Mouse (Mus musculus): Measurements from ENCODE around the gene Anxa7. TPM values are rescaled to one million over a fixed set of nuclear protein-coding genes. Genes with fewer than 3 reads are reported as not detected.
A peak's percentile ranks its signal among the peaks of the same experiment; 100 is the strongest.

The Anxa7 gene
- polyA plus RNA-seq, 1 experiment from 2014 or later: 52.9 TPM

- peak; percentile 0; the same call in 1 of the 2 replicates for ATAC-seq
- 20% methylated on average over 3 of the region's 3 CpGs for WGBS
- H3K36me3 ChIP-seq (ENCODE audit: insufficient read depth, low read length): no peaks in the 10 kb centered on the region
- 0 out of 2 replicates have a peak, but pooled peaks cover 3% of the 10 kb centered on the region for H3K4me1 ChIP-seq (ENCODE audit: insufficient read depth, low read depth, low read length)
- peak overlapping the region; percentile 93 for H3K27ac ChIP-seq (ENCODE audit: low read length)
- peak overlapping the region; percentile 84; the same call in 1 of the 2 replicates for H3K4me3 ChIP-seq (ENCODE audit: low read depth, low read length)
- H3K9me3 ChIP-seq (ENCODE audit: low read length): no peaks in the 10 kb centered on the region
- no peaks in the 10 kb centered on the region for H3K27me3 ChIP-seq (replicated peaks; ENCODE audit: insufficient read depth, low read length)
- H3K4me2 ChIP-seq (replicated peaks; ENCODE audit: low read depth, low read length): peak overlapping the region; percentile 82
- H3K9ac ChIP-seq (replicated peaks; ENCODE audit: low read depth): peak overlapping the region; percentile 26; the same call in 1 of the 2 replicates
- no peak for TF ChIP-seq EP300 (IDR thresholded peaks at IDR 0.05)
- TF ChIP-seq CTCF (IDR thresholded peaks at IDR 0.05): no peak
- no peak for DNase-seq (ENCODE audit: low spot score)
Measured at GRCm38 (mm10) chr14:20478385-20478784, 1.5 kb downstream of the Anxa7 start.

GRCm38 (mm10) chr14:20477261-20478025 is 2.5 kb downstream of the Anxa7 start:
- H3K4me2 ChIP-seq (replicated peaks; ENCODE audit: low read depth, low read length): no peak overlapping the region
- TF ChIP-seq CTCF (IDR thresholded peaks at IDR 0.05) (no peak), EP300 (IDR thresholded peaks at IDR 0.05) (no peak)

GRCm38 (mm10) chr14:20460216-20460615 is 19.7 kb downstream of the Anxa7 start:
- DNase-seq (ENCODE audit: low spot score): no peak
- Histone ChIP-seq H3K4me3 (ENCODE audit: low read depth, low read length) (no peak overlapping the region), H3K9me3 (ENCODE audit: low read length) (no peaks in the 10 kb centered on the region), H3K4me2 (replicated peaks; ENCODE audit: low read depth, low read length) (no peak overlapping the region), H3K36me3 (ENCODE audit: insufficient read depth, low read length) (peaks cover 54% of the 10 kb centered on the region), H3K4me1 (ENCODE audit: insufficient read depth, low read depth, low read length) (no peaks in the 10 kb centered on the region), H3K27ac (ENCODE audit: low read length) (no peak overlapping the region), H3K9ac (replicated peaks; ENCODE audit: low read depth) (no peak overlapping the region), H3K27me3 (replicated peaks; ENCODE audit: insufficient read depth, low read length) (no peaks in the 10 kb centered on the region)
- TF ChIP-seq EP300 (IDR thresholded peaks at IDR 0.05): no peak
- TF ChIP-seq CTCF (IDR thresholded peaks at IDR 0.05): no peak
- no peak for ATAC-seq
- WGBS: 75% methylated on average over 14 of the region's 14 CpGs

More at GRCm38 (mm10) chr14:20477261-20478025, 2.5 kb downstream of the Anxa7 start:
- H3K4me1 ChIP-seq (ENCODE audit: insufficient read depth, low read depth, low read length): 0 out of 2 replicates have a peak, but pooled peaks cover 3% of the 10 kb centered on the region
- H3K27me3 ChIP-seq (replicated peaks; ENCODE audit: insufficient read depth, low read length): no peaks in the 10 kb centered on the region
- H3K4me3 ChIP-seq (ENCODE audit: low read depth, low read length): no peak overlapping the region
- H3K36me3 ChIP-seq (ENCODE audit: insufficient read depth, low read length): no peaks in the 10 kb centered on the region
- WGBS: 60% methylated on average over 4 of the region's 4 CpGs
- ATAC-seq: no peak
- no peaks in the 10 kb centered on the region for H3K9me3 ChIP-seq (ENCODE audit: low read length)
- DNase-seq (ENCODE audit: low spot score): no peak
- no peak overlapping the region for H3K27ac ChIP-seq (ENCODE audit: low read length)
- no peak overlapping the region for H3K9ac ChIP-seq (replicated peaks; ENCODE audit: low read depth)

- Histone ChIP-seq H3K9ac (replicated peaks; ENCODE audit: low read depth) (no peak overlapping the region), H3K36me3 (ENCODE audit: insufficient read depth, low read length) (peaks cover 44% of the 10 kb centered on the region)
- 85% methylated on average over 9 of the region's 9 CpGs for WGBS
Measured at GRCm38 (mm10) chr14:20458378-20458777, 21.6 kb downstream of the Anxa7 start.

GRCm38 (mm10) chr14:20452929-20453328 is 27.0 kb downstream of the Anxa7 start:
- TF ChIP-seq CTCF (IDR thresholded peaks at IDR 0.05) (no peak), EP300 (IDR thresholded peaks at IDR 0.05) (no peak)
- Histone ChIP-seq H3K27ac (ENCODE audit: low read length) (no peak overlapping the region), H3K36me3 (ENCODE audit: insufficient read depth, low read length) (peaks cover 9% of the 10 kb centered on the region; the same call in 1 of the 2 replicates), H3K4me1 (ENCODE audit: insufficient read depth, low read depth, low read length) (peaks cover 8% of the 10 kb centered on the region; the same call in 1 of the 2 replicates), H3K9me3 (ENCODE audit: low read length) (no peaks in the 10 kb centered on the region), H3K4me3 (ENCODE audit: low read depth, low read length) (no peak overlapping the region), H3K4me2 (replicated peaks; ENCODE audit: low read depth, low read length) (no peak overlapping the region), H3K9ac (replicated peaks; ENCODE audit: low read depth) (no peak overlapping the region), H3K27me3 (replicated peaks; ENCODE audit: insufficient read depth, low read length) (no peaks in the 10 kb centered on the region)
- WGBS: 87% methylated on average over 5 of the region's 5 CpGs
- no peak for DNase-seq (ENCODE audit: low spot score)
- no peak for ATAC-seq

More at GRCm38 (mm10) chr14:20458378-20458777, 21.6 kb downstream of the Anxa7 start:
- no peaks in the 10 kb centered on the region for H3K9me3 ChIP-seq (ENCODE audit: low read length)
- no peak overlapping the region for H3K4me2 ChIP-seq (replicated peaks; ENCODE audit: low read depth, low read length)
- no peak for ATAC-seq
- no peaks in the 10 kb centered on the region for H3K4me1 ChIP-seq (ENCODE audit: insufficient read depth, low read depth, low read length)
- no peaks in the 10 kb centered on the region for H3K27me3 ChIP-seq (replicated peaks; ENCODE audit: insufficient read depth, low read length)
- no peak overlapping the region for H3K27ac ChIP-seq (ENCODE audit: low read length)
- DNase-seq (ENCODE audit: low spot score): no peak
- TF ChIP-seq CTCF (IDR thresholded peaks at IDR 0.05) (no peak), EP300 (IDR thresholded peaks at IDR 0.05) (no peak)
- no peak overlapping the region for H3K4me3 ChIP-seq (ENCODE audit: low read depth, low read length)

GRCm38 (mm10) chr14:20451765-20452331 is 28.1 kb downstream of the Anxa7 start, which contains the start of gene Cfap70:
TSS of gene Cfap70 (minus strand) at chr14:20452226.
- no peaks in the 10 kb centered on the region for H3K27me3 ChIP-seq (replicated peaks; ENCODE audit: insufficient read depth, low read length)
- H3K27ac ChIP-seq (ENCODE audit: low read length): no peak within 1 kb of the TSS
- H3K4me1 ChIP-seq (ENCODE audit: insufficient read depth, low read depth, low read length): peaks cover 8% of the 10 kb centered on the region; the same call in 1 of the 2 replicates
- TF ChIP-seq EP300 (IDR thresholded peaks at IDR 0.05) (no peak), CTCF (IDR thresholded peaks at IDR 0.05) (no peak)
- H3K9ac ChIP-seq (replicated peaks; ENCODE audit: low read depth): no peak within 1 kb of the TSS
- H3K9me3 ChIP-seq (ENCODE audit: low read length): no peaks in the 10 kb centered on the region
- DNase-seq (ENCODE audit: low spot score) (peak; percentile 85), ATAC-seq (peak; percentile 73)
- H3K4me3 ChIP-seq (ENCODE audit: low read depth, low read length): peak within 1 kb of the TSS; percentile 30
- 2% methylated on average over 15 of the region's 15 CpGs for WGBS
- H3K36me3 ChIP-seq (ENCODE audit: insufficient read depth, low read length): peaks cover 9% of the 10 kb centered on the region; the same call in 1 of the 2 replicates
- H3K4me2 ChIP-seq (replicated peaks; ENCODE audit: low read depth, low read length): peak within 1 kb of the TSS; percentile 67

Data from lung, postnatal 0 days (tissue).